Mouse (Mus musculus): ENCODE measurements around the gene Hnrnpul1. TPM values are rescaled to one million over a fixed set of nuclear protein-coding genes. Genes with fewer than 3 reads are reported as not detected.

The Hnrnpul1 gene
- polyA plus RNA-seq, 1 experiment from 2014 or later = 86.2 TPM

DNA sequence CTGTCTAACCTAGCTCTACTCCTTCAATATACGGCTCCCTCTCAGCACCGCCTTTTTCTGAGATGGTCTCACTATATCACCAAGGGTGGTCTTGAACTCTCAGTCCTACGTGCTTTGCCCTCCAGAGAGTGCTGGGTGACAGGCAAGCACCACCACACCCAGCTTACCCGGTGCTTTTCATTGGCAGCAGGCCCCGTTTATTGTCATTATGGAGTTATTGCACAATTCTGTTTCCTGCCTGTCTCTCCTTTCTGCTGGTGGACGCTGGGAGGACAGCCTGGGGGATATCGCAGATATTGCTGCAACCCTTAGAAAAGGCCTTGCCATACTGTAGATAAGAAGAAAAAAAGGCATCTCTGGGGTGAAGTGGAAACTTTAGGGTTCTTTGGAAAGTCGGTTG lies 36.1 kb upstream of the Hnrnpul1 start:
- H3K4me3 ChIP-seq (ENCODE audit: low read length) = no peak overlapping the region
- 0 out of 2 replicates have a peak, but pooled peaks cover 3% of the 10 kb centered on the region for H3K36me3 ChIP-seq (ENCODE audit: control insufficient read depth, insufficient read depth, low read length)
- H3K9ac ChIP-seq (ENCODE audit: low read depth, low read length) = no peak overlapping the region
- WGBS = 70% methylated on average over 8 of the region's 8 CpGs
- H3K27ac ChIP-seq (ENCODE audit: low read depth, low read length) = no peak overlapping the region
- no peak overlapping the region for H3K4me2 ChIP-seq (replicated peaks; ENCODE audit: low read depth, low read length)
- H3K4me1 ChIP-seq (ENCODE audit: control insufficient read depth, insufficient read depth, low read length) = peaks cover 13% of the 10 kb centered on the region
- no peaks in the 10 kb centered on the region for H3K9me3 ChIP-seq (ENCODE audit: control insufficient read depth, low read length)
- ATAC-seq (ENCODE audit: low FRiP score, low TSS enrichment) = no peak
- H3K27me3 ChIP-seq (ENCODE audit: control insufficient read depth, insufficient read depth, low read length) = no peaks in the 10 kb centered on the region

DNA sequence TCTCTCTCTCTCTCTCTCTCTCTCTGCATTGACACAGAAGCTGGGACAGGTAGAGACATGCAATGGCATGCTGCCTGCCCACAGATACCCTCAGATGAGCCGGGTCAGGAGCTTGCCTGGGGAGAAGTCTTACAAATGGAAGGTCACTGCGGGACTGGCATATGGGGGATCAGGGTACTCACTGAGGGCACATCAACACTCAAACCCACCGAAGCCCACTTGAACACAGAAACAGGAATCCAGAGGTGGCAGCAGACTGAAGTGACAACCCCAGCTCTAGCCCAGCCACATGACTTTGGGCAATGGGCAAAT lies 34.5 kb upstream of the Hnrnpul1 start:
- 0 out of 2 replicates have a peak, but pooled peaks cover 3% of the 10 kb centered on the region for H3K36me3 ChIP-seq (ENCODE audit: control insufficient read depth, insufficient read depth, low read length)
- H3K27ac ChIP-seq (ENCODE audit: low read depth, low read length) = peak overlapping the region; percentile 11; the same call in 1 of the 2 replicates
- H3K9me3 ChIP-seq (ENCODE audit: control insufficient read depth, low read length) = no peaks in the 10 kb centered on the region
- H3K9ac ChIP-seq (ENCODE audit: low read depth, low read length) = peak overlapping the region; percentile 71
- peak overlapping the region; percentile 82 for H3K4me2 ChIP-seq (replicated peaks; ENCODE audit: low read depth, low read length)
- 16% methylated on average over 3 of the region's 3 CpGs for WGBS
- peaks cover 13% of the 10 kb centered on the region for H3K4me1 ChIP-seq (ENCODE audit: control insufficient read depth, insufficient read depth, low read length)
- no peak for ATAC-seq (ENCODE audit: low FRiP score, low TSS enrichment)
- H3K4me3 ChIP-seq (ENCODE audit: low read length) = peak overlapping the region; percentile 53
- no peaks in the 10 kb centered on the region for H3K27me3 ChIP-seq (ENCODE audit: control insufficient read depth, insufficient read depth, low read length)

DNA sequence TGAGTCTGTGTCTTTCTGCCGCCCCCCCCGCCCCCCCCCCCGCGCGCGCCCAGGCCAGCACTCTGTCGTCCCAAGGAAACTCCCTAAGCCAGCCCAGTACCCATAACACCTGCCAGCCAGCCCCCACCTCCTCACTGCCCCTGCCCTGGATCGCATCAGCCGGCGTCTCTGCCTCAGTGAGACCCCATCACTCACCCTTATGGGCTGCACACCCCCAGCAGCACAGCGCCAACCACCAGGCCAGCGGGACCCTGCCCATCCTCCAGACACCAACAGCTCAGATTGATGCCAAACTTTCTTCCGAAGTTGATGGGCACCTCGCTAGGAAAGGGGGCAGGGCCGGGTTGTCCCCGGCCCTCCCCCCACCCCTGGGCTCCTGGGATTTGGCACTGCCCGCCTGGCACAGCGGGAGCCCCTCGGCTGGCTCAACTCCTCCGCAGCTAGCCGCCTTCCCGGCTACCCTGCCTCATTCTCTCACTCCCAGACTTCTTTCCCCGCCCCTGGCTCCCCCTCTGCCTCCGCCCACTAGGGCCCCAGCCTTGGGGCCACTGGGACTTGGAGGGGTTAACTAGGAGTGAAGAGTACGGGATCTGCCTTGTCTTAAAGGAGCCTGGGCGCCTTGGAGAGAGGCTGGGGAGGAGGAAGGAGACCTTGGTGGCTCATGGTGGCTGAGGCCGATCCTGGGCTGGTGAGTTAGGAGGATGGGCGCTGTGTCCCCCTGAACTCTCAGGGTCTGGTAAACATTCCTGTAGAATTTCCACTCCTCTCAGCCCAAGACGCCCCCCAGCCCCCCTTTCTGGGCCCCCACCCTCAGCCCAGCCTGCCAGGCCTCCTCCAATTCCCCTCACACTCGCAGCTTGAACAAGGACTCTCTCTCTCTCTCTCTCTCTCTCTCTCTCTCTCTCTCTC lies 33.9 kb upstream of the Hnrnpul1 start, which contains the start of gene Axl:
Axl (minus strand) TSS at position 486 of the 909 bp plus-strand sequence.
- H3K4me2 ChIP-seq (replicated peaks; ENCODE audit: low read depth, low read length) = peak within 1 kb of the TSS; percentile 82
- 0 out of 2 replicates have a peak, but pooled peaks cover 3% of the 10 kb centered on the region for H3K36me3 ChIP-seq (ENCODE audit: control insufficient read depth, insufficient read depth, low read length)
- 0% methylated on average over 29 of the region's 30 CpGs for WGBS
- peaks cover 15% of the 10 kb centered on the region for H3K4me1 ChIP-seq (ENCODE audit: control insufficient read depth, insufficient read depth, low read length)
- peak within 1 kb of the TSS; percentile 11; the same call in 1 of the 2 replicates for H3K27ac ChIP-seq (ENCODE audit: low read depth, low read length)
- H3K27me3 ChIP-seq (ENCODE audit: control insufficient read depth, insufficient read depth, low read length) = no peaks in the 10 kb centered on the region
- peak within 1 kb of the TSS; percentile 53 for H3K4me3 ChIP-seq (ENCODE audit: low read length)
- H3K9ac ChIP-seq (ENCODE audit: low read depth, low read length) = peak within 1 kb of the TSS; percentile 71
- peak; percentile 94 for ATAC-seq (ENCODE audit: low FRiP score, low TSS enrichment)
- no peaks in the 10 kb centered on the region for H3K9me3 ChIP-seq (ENCODE audit: control insufficient read depth, low read length)

DNA sequence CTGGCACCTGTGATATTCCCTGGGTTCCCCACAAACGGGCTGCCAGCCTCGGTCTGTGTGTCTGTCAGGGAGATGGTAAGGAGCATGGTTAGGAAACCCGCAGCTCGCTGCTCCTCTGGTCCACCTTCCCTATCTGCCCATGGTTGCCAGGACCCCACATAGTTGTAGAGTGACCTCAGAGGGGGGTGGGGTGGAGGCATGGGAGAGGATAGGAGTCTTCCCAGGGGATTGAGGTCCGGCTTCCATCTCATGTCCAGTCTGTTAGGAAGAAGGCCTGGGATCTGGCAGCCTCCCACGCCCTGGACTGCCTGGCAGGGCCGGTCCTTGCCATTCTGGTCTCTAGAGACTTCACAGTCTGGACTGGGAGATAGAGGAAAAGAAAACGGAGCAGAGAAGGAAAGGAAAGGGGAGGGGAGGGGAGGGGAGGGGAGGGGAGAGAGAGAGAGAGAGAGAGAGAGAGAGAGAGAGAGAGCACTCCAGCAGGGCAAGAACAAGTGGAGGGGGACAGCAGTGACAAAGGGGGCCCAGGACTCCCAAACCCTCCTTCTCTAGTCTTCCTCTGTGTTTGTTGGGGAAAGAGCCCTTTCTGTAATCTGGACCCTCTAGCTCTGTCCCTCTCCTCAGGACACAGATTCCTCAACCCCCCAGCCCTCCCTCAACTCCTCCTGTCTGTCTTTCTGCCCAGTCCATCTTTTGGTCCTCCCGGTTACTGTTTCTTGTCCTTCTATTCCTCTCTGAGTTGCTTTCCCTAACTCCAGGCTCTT lies 33.1 kb upstream of the Hnrnpul1 start:
- H3K9ac ChIP-seq (ENCODE audit: low read depth, low read length) = peak overlapping the region; percentile 71
- H3K36me3 ChIP-seq (ENCODE audit: control insufficient read depth, insufficient read depth, low read length) = 0 out of 2 replicates have a peak, but pooled peaks cover 3% of the 10 kb centered on the region
- ATAC-seq (ENCODE audit: low FRiP score, low TSS enrichment) = peak; percentile 4
- peaks cover 15% of the 10 kb centered on the region for H3K4me1 ChIP-seq (ENCODE audit: control insufficient read depth, insufficient read depth, low read length)
- peak overlapping the region; percentile 11; the same call in 1 of the 2 replicates for H3K27ac ChIP-seq (ENCODE audit: low read depth, low read length)
- no peaks in the 10 kb centered on the region for H3K27me3 ChIP-seq (ENCODE audit: control insufficient read depth, insufficient read depth, low read length)
- H3K4me2 ChIP-seq (replicated peaks; ENCODE audit: low read depth, low read length) = peak overlapping the region; percentile 82
- peak overlapping the region; percentile 53 for H3K4me3 ChIP-seq (ENCODE audit: low read length)
- WGBS = 30% methylated on average over 9 of the region's 9 CpGs
- H3K9me3 ChIP-seq (ENCODE audit: control insufficient read depth, low read length) = no peaks in the 10 kb centered on the region

DNA sequence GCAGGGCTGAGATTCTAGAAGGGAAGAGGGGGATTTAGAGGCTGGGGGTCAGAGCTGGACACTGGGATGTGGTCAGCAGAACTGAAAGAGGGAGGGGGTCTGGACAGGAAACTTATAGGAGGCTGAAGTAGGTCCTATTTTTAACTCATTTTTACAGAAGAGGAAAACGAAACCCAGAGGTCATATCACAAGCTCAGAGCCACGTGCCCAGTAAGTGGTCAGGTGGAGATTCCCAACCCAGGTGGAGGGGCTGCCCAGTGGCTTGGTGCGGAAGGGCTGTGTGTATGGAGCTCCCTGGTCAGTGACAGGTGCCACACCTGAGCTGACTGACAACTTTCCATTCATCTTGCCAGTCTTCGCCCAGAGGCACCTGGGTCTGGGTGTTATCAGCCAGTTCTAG lies 32.4 kb upstream of the Hnrnpul1 start:
- Histone ChIP-seq H3K4me3 (ENCODE audit: low read length) (peak overlapping the region; percentile 53; the same call in 1 of the 2 replicates), H3K27me3 (ENCODE audit: control insufficient read depth, insufficient read depth, low read length) (no peaks in the 10 kb centered on the region), H3K36me3 (ENCODE audit: control insufficient read depth, insufficient read depth, low read length) (0 out of 2 replicates have a peak, but pooled peaks cover 3% of the 10 kb centered on the region), H3K9me3 (ENCODE audit: control insufficient read depth, low read length) (no peaks in the 10 kb centered on the region), H3K27ac (ENCODE audit: low read depth, low read length) (no peak overlapping the region), H3K4me2 (replicated peaks; ENCODE audit: low read depth, low read length) (peak overlapping the region; percentile 82), H3K9ac (ENCODE audit: low read depth, low read length) (peak overlapping the region; percentile 7; the same call in 1 of the 2 replicates), H3K4me1 (ENCODE audit: control insufficient read depth, insufficient read depth, low read length) (peaks cover 19% of the 10 kb centered on the region)
- ATAC-seq (ENCODE audit: low FRiP score, low TSS enrichment) = no peak; the same call in 1 of the 2 replicates
- WGBS = 58% methylated on average over 4 of the region's 4 CpGs

DNA sequence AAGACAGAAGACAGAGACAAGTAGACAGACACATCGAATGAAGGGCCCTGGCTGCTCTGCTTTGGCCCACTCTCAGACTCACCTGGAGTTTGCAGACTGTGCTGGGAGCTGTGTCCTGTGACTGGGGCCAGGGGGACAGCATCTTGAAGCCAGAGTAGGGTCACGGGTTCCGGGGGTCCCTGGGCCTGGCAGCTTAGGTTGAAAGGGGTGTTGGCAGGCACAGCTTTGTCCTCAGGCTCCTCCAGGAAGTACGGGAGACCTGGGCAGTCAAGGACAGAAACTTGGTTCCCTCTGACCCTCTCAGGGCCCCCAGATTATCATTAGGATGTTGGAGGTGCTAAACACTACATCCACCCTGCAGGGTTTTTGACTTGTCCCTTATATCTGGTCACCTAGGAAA lies 31.2 kb upstream of the Hnrnpul1 start:
- Histone ChIP-seq H3K4me2 (replicated peaks; ENCODE audit: low read depth, low read length) (no peak overlapping the region), H3K4me1 (ENCODE audit: control insufficient read depth, insufficient read depth, low read length) (peaks cover 30% of the 10 kb centered on the region), H3K27me3 (ENCODE audit: control insufficient read depth, insufficient read depth, low read length) (no peaks in the 10 kb centered on the region), H3K36me3 (ENCODE audit: control insufficient read depth, insufficient read depth, low read length) (peaks cover 7% of the 10 kb centered on the region; the same call in 1 of the 2 replicates), H3K4me3 (ENCODE audit: low read length) (no peak overlapping the region), H3K9ac (ENCODE audit: low read depth, low read length) (no peak overlapping the region), H3K27ac (ENCODE audit: low read depth, low read length) (no peak overlapping the region), H3K9me3 (ENCODE audit: control insufficient read depth, low read length) (no peaks in the 10 kb centered on the region)
- ATAC-seq (ENCODE audit: low FRiP score, low TSS enrichment) = no peak
- WGBS = 56% methylated on average over 4 of the region's 4 CpGs

DNA sequence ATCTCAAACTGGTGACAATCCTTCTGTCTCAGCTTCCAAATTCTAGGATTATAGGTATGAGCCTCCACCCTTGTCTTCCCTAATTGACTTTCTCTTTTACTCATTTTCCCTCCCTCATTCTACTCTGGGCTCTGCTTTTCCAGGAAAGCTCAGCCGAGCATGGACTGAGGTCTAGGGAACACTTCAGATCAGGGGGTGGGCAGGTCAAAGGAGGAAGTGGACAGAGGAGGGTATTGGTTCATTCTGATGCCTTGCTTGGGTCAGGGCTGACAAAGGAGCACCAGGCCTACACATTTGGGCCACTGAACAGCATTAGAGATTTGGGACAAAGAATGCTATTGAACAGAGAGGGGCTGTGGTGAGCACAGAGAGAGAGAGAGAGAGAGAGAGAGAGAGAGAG lies 30.3 kb upstream of the Hnrnpul1 start:
- no peak overlapping the region for H3K9ac ChIP-seq (ENCODE audit: low read depth, low read length)
- WGBS = 39% methylated on average over 1 of the region's 1 CpGs
- no peaks in the 10 kb centered on the region for H3K9me3 ChIP-seq (ENCODE audit: control insufficient read depth, low read length)
- no peak overlapping the region for H3K4me2 ChIP-seq (replicated peaks; ENCODE audit: low read depth, low read length)
- H3K4me1 ChIP-seq (ENCODE audit: control insufficient read depth, insufficient read depth, low read length) = peaks cover 31% of the 10 kb centered on the region
- peaks cover 7% of the 10 kb centered on the region; the same call in 1 of the 2 replicates for H3K36me3 ChIP-seq (ENCODE audit: control insufficient read depth, insufficient read depth, low read length)
- no peaks in the 10 kb centered on the region for H3K27me3 ChIP-seq (ENCODE audit: control insufficient read depth, insufficient read depth, low read length)
- H3K27ac ChIP-seq (ENCODE audit: low read depth, low read length) = no peak overlapping the region
- no peak overlapping the region for H3K4me3 ChIP-seq (ENCODE audit: low read length)
- ATAC-seq (ENCODE audit: low FRiP score, low TSS enrichment) = no peak

DNA sequence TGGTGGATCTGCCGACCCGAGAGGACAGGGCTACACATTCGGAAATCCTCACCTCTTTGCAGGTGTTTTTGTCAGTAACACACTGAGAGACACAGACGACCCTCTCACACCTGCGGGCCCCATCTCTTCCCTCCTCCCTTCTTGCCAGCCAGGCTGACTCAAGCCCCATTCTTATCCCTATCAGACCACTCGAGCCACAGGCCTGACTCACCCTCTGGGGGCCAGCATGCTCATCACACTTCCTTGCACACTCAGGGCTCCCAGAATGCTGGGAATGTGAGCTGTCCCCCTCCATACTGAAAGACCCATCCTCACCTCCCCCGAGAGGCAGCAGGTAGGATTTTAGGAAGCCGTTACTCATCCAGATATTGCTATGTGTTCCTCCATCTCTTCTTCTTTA lies 29.2 kb upstream of the Hnrnpul1 start:
- H3K9me3 ChIP-seq (ENCODE audit: control insufficient read depth, low read length) = no peaks in the 10 kb centered on the region

More for the DNA sequence above, 29.2 kb upstream of the Hnrnpul1 start:
- no peak overlapping the region for H3K4me2 ChIP-seq (replicated peaks; ENCODE audit: low read depth, low read length)
- H3K27ac ChIP-seq (ENCODE audit: low read depth, low read length) = no peak overlapping the region
- peaks cover 25% of the 10 kb centered on the region for H3K4me1 ChIP-seq (ENCODE audit: control insufficient read depth, insufficient read depth, low read length)
- H3K9ac ChIP-seq (ENCODE audit: low read depth, low read length) = no peak overlapping the region
- H3K4me3 ChIP-seq (ENCODE audit: low read length) = no peak overlapping the region
- H3K27me3 ChIP-seq (ENCODE audit: control insufficient read depth, insufficient read depth, low read length) = no peaks in the 10 kb centered on the region
- ATAC-seq (ENCODE audit: low FRiP score, low TSS enrichment) = no peak
- H3K36me3 ChIP-seq (ENCODE audit: control insufficient read depth, insufficient read depth, low read length) = peaks cover 7% of the 10 kb centered on the region; the same call in 1 of the 2 replicates
- WGBS = 69% methylated on average over 8 of the region's 8 CpGs
